Mouse (Mus musculus): ENCODE results near the gene Pkp1. TPM values are rescaled to one million over a fixed set of nuclear protein-coding genes. Genes with fewer than 3 reads are reported as not detected.

The Pkp1 gene
- not detected in 2 replicates for polyA plus RNA-seq (2014; fragmentation: Nextera tagmentation; extraction: Ambion mirVana)

DNA sequence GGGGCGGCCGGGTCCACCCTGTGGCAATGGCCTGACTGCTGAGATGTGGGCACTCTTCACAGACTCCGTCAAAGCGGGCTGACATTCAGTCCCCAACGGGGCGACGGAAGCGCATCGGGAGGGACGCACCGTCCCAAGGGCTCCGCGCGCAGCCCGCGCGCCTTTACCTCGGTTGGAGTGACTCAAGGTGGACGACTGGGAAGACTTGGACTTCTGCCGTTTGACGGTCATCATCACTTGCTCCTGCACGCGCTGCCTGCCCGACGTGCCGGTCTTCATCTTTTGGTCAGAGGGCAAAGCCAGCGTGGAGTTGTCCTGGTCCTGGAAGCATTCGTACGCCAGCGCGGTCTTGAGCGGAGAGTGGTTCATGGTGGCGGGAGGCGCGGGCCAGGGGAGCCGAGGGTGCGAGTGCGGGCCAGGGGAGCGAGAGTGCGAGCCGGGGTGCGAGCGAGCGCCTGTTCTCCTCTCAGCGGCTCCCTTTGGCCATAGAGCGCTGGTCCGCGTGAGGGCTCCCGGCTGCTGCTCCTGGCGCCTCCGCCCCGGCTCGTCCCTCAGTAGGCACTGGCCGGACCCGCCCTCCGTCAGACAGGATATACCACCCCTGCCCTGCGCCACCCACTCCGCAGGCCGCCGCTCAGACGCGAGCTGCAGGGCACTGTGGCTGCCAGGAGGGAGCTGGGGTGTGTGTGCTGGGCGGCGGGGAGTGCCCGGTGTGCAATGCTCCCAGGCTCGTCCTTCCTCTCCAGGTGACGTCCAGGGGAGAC lies at the start of gene Pkp1:
Pkp1 (minus strand) TSS at position 564 of the 764 bp plus-strand sequence.
- H3K9me3 ChIP-seq (replicated peaks; ENCODE audit: control insufficient read depth, low read length) = no peaks in the 10 kb centered on the region
- peak within 1 kb of the TSS; percentile 19; the same call in 1 of the 2 replicates for H3K4me2 ChIP-seq (ENCODE audit: low read length)
- ATAC-seq = no peak
- no peak within 1 kb of the TSS for H3K9ac ChIP-seq (ENCODE audit: low read length)
- no peak within 1 kb of the TSS for H3K27ac ChIP-seq (ENCODE audit: low read depth, low read length)
- peaks cover 46% of the 10 kb centered on the region for H3K27me3 ChIP-seq (replicated peaks; ENCODE audit: control insufficient read depth, insufficient read depth, low read length)
- H3K36me3 ChIP-seq (ENCODE audit: control insufficient read depth, insufficient read depth, low read length) = no peaks in the 10 kb centered on the region
- H3K4me3 ChIP-seq (ENCODE audit: low read depth, low read length) = no peak within 1 kb of the TSS
- 1% methylated on average over 56 of the region's 67 CpGs for WGBS
- no peaks in the 10 kb centered on the region for H3K4me1 ChIP-seq (ENCODE audit: control insufficient read depth, insufficient read depth, low read length)
- DNase-seq (ENCODE audit: low spot score) = no peak

DNA sequence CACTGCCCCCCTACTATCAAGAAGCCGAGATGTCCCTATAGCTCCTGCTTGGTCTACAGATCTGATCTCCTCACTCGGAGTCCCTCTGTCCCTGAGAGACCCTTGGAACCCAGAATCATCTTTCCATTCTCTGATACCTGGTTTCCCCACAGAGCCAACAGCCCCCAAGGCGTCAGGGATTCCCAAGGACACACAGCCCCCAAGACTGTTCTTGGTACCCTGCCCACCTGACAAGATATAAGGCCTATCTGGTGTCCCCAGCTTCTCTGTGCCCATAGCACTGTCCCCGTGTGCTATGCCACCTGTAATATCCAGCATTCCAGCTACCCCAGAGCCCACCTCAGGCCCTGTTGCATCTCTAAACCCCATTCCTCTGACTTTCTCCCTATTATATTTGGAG lies 48.7 kb upstream of the Pkp1 start:
- no peak for ATAC-seq
- Histone ChIP-seq H3K4me2 (ENCODE audit: low read length) (no peak overlapping the region), H3K9me3 (replicated peaks; ENCODE audit: control insufficient read depth, low read length) (no peaks in the 10 kb centered on the region), H3K4me3 (ENCODE audit: low read depth, low read length) (no peak overlapping the region), H3K27ac (ENCODE audit: low read depth, low read length) (no peak overlapping the region), H3K27me3 (replicated peaks; ENCODE audit: control insufficient read depth, insufficient read depth, low read length) (no peaks in the 10 kb centered on the region), H3K4me1 (ENCODE audit: control insufficient read depth, insufficient read depth, low read length) (no peaks in the 10 kb centered on the region), H3K9ac (ENCODE audit: low read length) (no peak overlapping the region), H3K36me3 (ENCODE audit: control insufficient read depth, insufficient read depth, low read length) (no peaks in the 10 kb centered on the region)
- WGBS = 85% methylated on average over 4 of the region's 4 CpGs
- DNase-seq (ENCODE audit: low spot score) = no peak

DNA sequence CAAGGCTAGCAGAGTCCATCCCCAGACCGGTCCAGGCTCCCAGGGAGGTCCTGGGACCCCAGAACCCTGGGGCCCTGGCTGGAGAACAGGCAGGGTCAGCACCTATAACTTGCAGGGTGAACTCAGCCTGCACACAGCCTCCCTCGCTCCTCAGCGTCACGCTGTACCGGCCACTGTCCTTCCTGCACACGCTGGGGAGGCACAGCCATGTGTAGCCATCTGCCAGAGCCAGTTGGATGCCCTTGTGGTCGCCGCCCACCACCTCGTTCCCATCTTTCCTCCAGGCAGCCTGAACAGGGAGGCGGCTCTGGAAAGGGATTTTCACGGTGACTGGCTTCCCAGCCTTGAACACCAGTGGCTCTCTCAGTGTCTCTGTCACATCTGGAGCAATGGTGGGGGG lies 45.6 kb upstream of the Pkp1 start:
- no peak overlapping the region for H3K4me2 ChIP-seq (ENCODE audit: low read length)
- ATAC-seq (no peak), DNase-seq (ENCODE audit: low spot score) (no peak)
- 69% methylated on average over 11 of the region's 11 CpGs for WGBS
- no peaks in the 10 kb centered on the region for H3K9me3 ChIP-seq (replicated peaks; ENCODE audit: control insufficient read depth, low read length)
- H3K4me1 ChIP-seq (ENCODE audit: control insufficient read depth, insufficient read depth, low read length) = no peaks in the 10 kb centered on the region
- H3K4me3 ChIP-seq (ENCODE audit: low read depth, low read length) = no peak overlapping the region
- no peaks in the 10 kb centered on the region for H3K36me3 ChIP-seq (ENCODE audit: control insufficient read depth, insufficient read depth, low read length)
- H3K27ac ChIP-seq (ENCODE audit: low read depth, low read length) = no peak overlapping the region
- no peak overlapping the region for H3K9ac ChIP-seq (ENCODE audit: low read length)
- no peaks in the 10 kb centered on the region for H3K27me3 ChIP-seq (replicated peaks; ENCODE audit: control insufficient read depth, insufficient read depth, low read length)

DNA sequence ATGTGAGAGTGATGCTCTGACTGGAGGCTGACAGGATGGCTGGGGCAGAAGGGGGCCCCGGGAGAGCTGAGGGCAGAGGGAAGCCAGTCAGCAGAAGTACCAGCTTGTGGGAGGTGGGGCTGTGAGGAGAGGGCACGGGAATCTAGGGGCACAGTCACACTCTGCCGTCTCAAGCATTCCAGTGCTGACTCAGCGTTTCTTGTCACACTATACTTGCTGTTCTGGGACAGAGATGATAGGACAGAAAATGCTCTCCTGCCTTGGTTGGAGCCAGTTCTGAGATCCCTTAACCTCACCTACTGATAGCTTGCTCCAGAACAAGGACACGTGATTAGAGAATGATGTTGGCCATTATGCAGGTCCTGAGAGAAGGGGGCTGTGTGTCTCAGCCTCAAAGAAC lies 44.2 kb upstream of the Pkp1 start:
- no peaks in the 10 kb centered on the region for H3K27me3 ChIP-seq (replicated peaks; ENCODE audit: control insufficient read depth, insufficient read depth, low read length)
- no peak overlapping the region for H3K27ac ChIP-seq (ENCODE audit: low read depth, low read length)
- H3K9ac ChIP-seq (ENCODE audit: low read length) = no peak overlapping the region
- H3K4me3 ChIP-seq (ENCODE audit: low read depth, low read length) = no peak overlapping the region
- H3K4me1 ChIP-seq (ENCODE audit: control insufficient read depth, insufficient read depth, low read length) = no peaks in the 10 kb centered on the region
- WGBS = 64% methylated on average over 5 of the region's 5 CpGs
- no peaks in the 10 kb centered on the region for H3K36me3 ChIP-seq (ENCODE audit: control insufficient read depth, insufficient read depth, low read length)
- H3K9me3 ChIP-seq (replicated peaks; ENCODE audit: control insufficient read depth, low read length) = no peaks in the 10 kb centered on the region
- DNase-seq (ENCODE audit: low spot score) = no peak
- ATAC-seq = no peak
- no peak overlapping the region for H3K4me2 ChIP-seq (ENCODE audit: low read length)

DNA sequence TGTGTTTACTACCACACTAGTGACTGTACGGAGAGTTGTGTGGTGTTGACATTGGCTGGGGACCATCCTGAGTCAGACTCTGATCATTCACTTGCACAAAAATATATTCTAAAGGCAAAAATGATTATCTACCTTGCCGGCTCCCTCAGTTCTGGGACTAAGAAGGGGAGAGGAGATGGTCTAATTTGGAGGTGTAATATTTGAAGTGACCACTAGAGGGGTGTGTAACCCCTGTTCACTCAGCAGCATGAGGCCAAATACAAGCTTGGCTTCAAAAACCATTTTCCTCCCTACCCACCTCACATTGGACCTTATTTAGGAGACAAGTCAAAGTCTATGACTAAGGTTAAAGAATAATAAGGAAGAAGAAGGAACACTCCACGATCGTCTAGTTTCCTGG lies 39.5 kb upstream of the Pkp1 start:
- H3K4me3 ChIP-seq (ENCODE audit: low read depth, low read length) = no peak overlapping the region
- no peaks in the 10 kb centered on the region for H3K9me3 ChIP-seq (replicated peaks; ENCODE audit: control insufficient read depth, low read length)
- H3K27me3 ChIP-seq (replicated peaks; ENCODE audit: control insufficient read depth, insufficient read depth, low read length) = no peaks in the 10 kb centered on the region
- no peak overlapping the region for H3K9ac ChIP-seq (ENCODE audit: low read length)
- DNase-seq (ENCODE audit: low spot score) = peak; percentile 76
- WGBS = 54% methylated on average over 4 of the region's 4 CpGs
- H3K36me3 ChIP-seq (ENCODE audit: control insufficient read depth, insufficient read depth, low read length) = no peaks in the 10 kb centered on the region
- no peak overlapping the region for H3K4me2 ChIP-seq (ENCODE audit: low read length)
- ATAC-seq = peak; percentile 65; the same call in 1 of the 2 replicates
- no peak overlapping the region for H3K27ac ChIP-seq (ENCODE audit: low read depth, low read length)
- no peaks in the 10 kb centered on the region for H3K4me1 ChIP-seq (ENCODE audit: control insufficient read depth, insufficient read depth, low read length)

- Histone ChIP-seq H3K36me3 (ENCODE audit: control insufficient read depth, insufficient read depth, low read length) (no peaks in the 10 kb centered on the region), H3K4me1 (ENCODE audit: control insufficient read depth, insufficient read depth, low read length) (no peaks in the 10 kb centered on the region), H3K9ac (ENCODE audit: low read length) (no peak overlapping the region), H3K4me3 (ENCODE audit: low read depth, low read length) (no peak overlapping the region), H3K27ac (ENCODE audit: low read depth, low read length) (no peak overlapping the region), H3K4me2 (ENCODE audit: low read length) (no peak overlapping the region), H3K9me3 (replicated peaks; ENCODE audit: control insufficient read depth, low read length) (no peaks in the 10 kb centered on the region), H3K27me3 (replicated peaks; ENCODE audit: control insufficient read depth, insufficient read depth, low read length) (no peaks in the 10 kb centered on the region)
- 60% methylated on average over 2 of the region's 2 CpGs for WGBS
- no peak for ATAC-seq
- DNase-seq (ENCODE audit: low spot score) = no peak
Measured at GRCm38 (mm10) chr1:135948871-135949270, 29.9 kb upstream of the Pkp1 start.

- H3K27me3 ChIP-seq (replicated peaks; ENCODE audit: control insufficient read depth, insufficient read depth, low read length) = no peaks in the 10 kb centered on the region
- H3K4me2 ChIP-seq (ENCODE audit: low read length) = no peak overlapping the region
- no peaks in the 10 kb centered on the region for H3K36me3 ChIP-seq (ENCODE audit: control insufficient read depth, insufficient read depth, low read length)
- no peaks in the 10 kb centered on the region for H3K9me3 ChIP-seq (replicated peaks; ENCODE audit: control insufficient read depth, low read length)
- no peaks in the 10 kb centered on the region for H3K4me1 ChIP-seq (ENCODE audit: control insufficient read depth, insufficient read depth, low read length)
- DNase-seq (ENCODE audit: low spot score) (no peak), ATAC-seq (no peak)
- WGBS = 65% methylated on average over 4 of the region's 4 CpGs
- no peak overlapping the region for H3K4me3 ChIP-seq (ENCODE audit: low read depth, low read length)
- H3K9ac ChIP-seq (ENCODE audit: low read length) = no peak overlapping the region
- H3K27ac ChIP-seq (ENCODE audit: low read depth, low read length) = no peak overlapping the region
Measured at GRCm38 (mm10) chr1:135946247-135946646, 27.2 kb upstream of the Pkp1 start.

- Histone ChIP-seq H3K4me2 (ENCODE audit: low read length) (no peak overlapping the region), H3K36me3 (ENCODE audit: control insufficient read depth, insufficient read depth, low read length) (no peaks in the 10 kb centered on the region), H3K27me3 (replicated peaks; ENCODE audit: control insufficient read depth, insufficient read depth, low read length) (no peaks in the 10 kb centered on the region), H3K27ac (ENCODE audit: low read depth, low read length) (no peak overlapping the region), H3K9me3 (replicated peaks; ENCODE audit: control insufficient read depth, low read length) (no peaks in the 10 kb centered on the region), H3K9ac (ENCODE audit: low read length) (no peak overlapping the region), H3K4me3 (ENCODE audit: low read depth, low read length) (no peak overlapping the region), H3K4me1 (ENCODE audit: control insufficient read depth, insufficient read depth, low read length) (no peaks in the 10 kb centered on the region)
- DNase-seq (ENCODE audit: low spot score) (peak; percentile 72), ATAC-seq (peak; percentile 42; the same call in 1 of the 2 replicates)
- WGBS = 16% methylated on average over 7 of the region's 7 CpGs
Measured at GRCm38 (mm10) chr1:135945711-135946110, 26.7 kb upstream of the Pkp1 start.

DNA sequence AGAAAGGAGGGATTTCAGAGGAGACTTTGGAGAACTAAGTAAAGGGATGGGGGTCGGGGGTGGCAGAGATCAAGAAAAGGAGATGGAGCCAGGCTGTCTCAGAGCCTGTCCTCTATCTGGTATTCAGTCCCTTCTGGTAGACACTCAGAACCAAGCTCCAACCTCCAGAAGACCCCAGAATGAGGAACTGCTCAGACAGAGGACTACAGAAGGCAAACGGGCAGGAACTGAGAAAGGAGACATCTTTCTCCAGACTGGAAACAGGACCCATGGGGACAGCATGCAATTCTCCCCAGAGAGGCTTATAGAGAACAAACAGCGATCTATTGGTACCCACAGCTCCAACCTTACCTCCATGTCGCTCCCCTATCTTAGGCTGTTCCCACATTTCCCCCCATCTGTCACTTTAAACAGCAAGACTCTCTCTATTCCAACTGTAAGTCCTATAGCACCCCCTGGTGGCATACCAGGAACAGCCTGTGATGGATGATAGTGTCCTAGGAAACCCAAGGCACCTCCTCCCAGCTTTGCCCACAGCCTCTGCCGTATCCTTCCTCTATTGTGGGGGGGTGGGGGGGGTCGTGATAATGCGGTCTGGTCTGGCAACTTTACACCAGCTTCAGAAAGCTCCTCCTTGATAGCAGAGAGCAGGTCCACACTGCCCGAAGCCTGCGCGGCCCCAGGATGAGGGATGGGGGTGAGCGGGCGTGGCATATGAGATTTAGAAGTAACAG lies 25.7 kb upstream of the Pkp1 start:
- ATAC-seq = peak; percentile 90
- peak; percentile 95 for DNase-seq (ENCODE audit: low spot score)
- Histone ChIP-seq H3K9ac (ENCODE audit: low read length) (no peak overlapping the region), H3K4me3 (ENCODE audit: low read depth, low read length) (no peak overlapping the region), H3K27me3 (replicated peaks; ENCODE audit: control insufficient read depth, insufficient read depth, low read length) (no peaks in the 10 kb centered on the region), H3K4me2 (ENCODE audit: low read length) (no peak overlapping the region), H3K9me3 (replicated peaks; ENCODE audit: control insufficient read depth, low read length) (no peaks in the 10 kb centered on the region), H3K36me3 (ENCODE audit: control insufficient read depth, insufficient read depth, low read length) (no peaks in the 10 kb centered on the region), H3K4me1 (ENCODE audit: control insufficient read depth, insufficient read depth, low read length) (no peaks in the 10 kb centered on the region), H3K27ac (ENCODE audit: low read depth, low read length) (no peak overlapping the region)
- WGBS = 48% methylated on average over 12 of the region's 12 CpGs
